Mouse (Mus musculus) limb, embryonic 14.5 days (tissue): Measurements from ENCODE around the gene Sorbs2. TPM values are rescaled to one million over a fixed set of nuclear protein-coding genes. Genes with fewer than 3 reads are reported as not detected.

Experiments used
- ATAC-seq: fragments of 200-750 bp; cut with Nextera tagmentation; 2 replicates; pipeline ENCODE4 v1.8.0; 2017; ENCODE audit warnings: low read depth, moderate number of reproducible peaks, moderate TSS enrichment; ENCODE audit not compliant: low FRiP score
- DNase-seq: peaks from one replicate; pipeline ENCODE4 v3.0.0-alpha.2; 2015; ENCODE audit warnings: low spot score
- H3K27ac ChIP-seq: fragments of 300-500 bp; sonication (generic); replicated peaks from 2 replicates; pipeline ENCODE4 v1.5.1; 2014; ENCODE audit warnings: low read depth, mild to moderate bottlenecking, low read length, moderate library complexity, mixed read lengths
- H3K27me3 ChIP-seq: fragments of 300-500 bp; sonication (generic); 2 replicates; pipeline ENCODE4 v1.6.1; 2014; ENCODE audit warnings: low read length, mixed read lengths; ENCODE audit not compliant: control insufficient read depth, insufficient read depth
- H3K36me3 ChIP-seq: fragments of 300-500 bp; sonication (generic); 2 replicates; pipeline ENCODE4 v1.6.1; 2014; ENCODE audit warnings: mild to moderate bottlenecking, low read length, moderate library complexity, mixed read lengths; ENCODE audit not compliant: control insufficient read depth, insufficient read depth
- H3K4me1 ChIP-seq: fragments of 300-500 bp; sonication (generic); 2 replicates; pipeline ENCODE4 v1.6.1; 2014; ENCODE audit warnings: antibody characterized with exemption, low read length, mixed read lengths; ENCODE audit not compliant: control insufficient read depth, insufficient read depth
- H3K4me2 ChIP-seq: fragments of 300-500 bp; sonication (generic); replicated peaks from 2 replicates; pipeline ENCODE4 v1.6.1; 2014; ENCODE audit warnings: low read depth, mild to moderate bottlenecking, low read length, moderate library complexity; ENCODE audit not compliant: severe bottlenecking
- H3K4me3 ChIP-seq: fragments of 300-500 bp; sonication (generic); replicated peaks from 2 replicates; pipeline ENCODE4 v1.5.1; 2014; ENCODE audit warnings: low read length
- H3K9ac ChIP-seq: fragments of 300-500 bp; sonication (generic); 2 replicates; pipeline ENCODE4 v1.6.1; 2014; ENCODE audit warnings: mild to moderate bottlenecking, low read depth, low read length, moderate library complexity; ENCODE audit not compliant: severe bottlenecking
- H3K9me3 ChIP-seq: fragments of 300-500 bp; sonication (generic); 2 replicates; pipeline ENCODE4 v1.6.1; 2016; ENCODE audit warnings: low read length; ENCODE audit not compliant: control insufficient read depth
- POLR2A ChIP-seq: fragments of 200-500 bp; IDR thresholded peaks from 2 replicates; pipeline ENCODE4 v1.8.0; 2012; ENCODE audit warnings: inconsistent platforms, mild to moderate bottlenecking, moderate library complexity, borderline replicate concordance; ENCODE audit not compliant: insufficient read depth, insufficient read length; ENCODE audit errors: extremely low read depth
- WGBS: fragments of 180-500 bp; shearing (Covaris S2); extraction: QIAGEN DNeasy Blood & Tissue Kit; methylation state at CpG from one replicate; pipeline ENCODE4 v1.1.7; 2014; 5-methylcytosine and 5-hydroxymethylcytosine counted together
- polyA plus RNA-seq, 2 experiments: library from polyadenylated mRNA; depleted of rRNA in 1 of 2; stranded (reverse) in 1 of 2; unstranded in 1 of 2; fragments of >200 nt; fragmentation: Nextera tagmentation in 1 of 2; extraction: Ambion mirVana in 1 of 2; gene quantifications; 2 replicates each; pipeline versions ENCODE4 v1.2.1 to v1.2.3; 2012 to 2014

The Sorbs2 gene
- polyA plus RNA-seq, 2 experiments = 52.7 to 54.1 TPM

GRCm38 (mm10) chr8:45833896-45834295 is 326.3 kb downstream of the Sorbs2 start:
- Histone ChIP-seq H3K4me2 (no peak overlapping the region), H3K9ac (no peak overlapping the region), H3K9me3 (no peaks in the 10 kb centered on the region), H3K27me3 (no peaks in the 10 kb centered on the region), H3K36me3 (no peaks in the 10 kb centered on the region), H3K27ac (no peak overlapping the region), H3K4me1 (no peaks in the 10 kb centered on the region), H3K4me3 (no peak overlapping the region)
- peak; percentile 22 for DNase-seq
- no peak for TF ChIP-seq POLR2A
- 0 out of 2 replicates have a peak, but pooled peaks have one; percentile 26 for ATAC-seq
- WGBS = 73% methylated on average over 2 of the region's 2 CpGs

- Histone ChIP-seq H3K9ac (no peak overlapping the region), H3K4me2 (no peak overlapping the region), H3K27me3 (no peaks in the 10 kb centered on the region), H3K9me3 (no peaks in the 10 kb centered on the region), H3K36me3 (no peaks in the 10 kb centered on the region), H3K27ac (no peak overlapping the region), H3K4me3 (no peak overlapping the region), H3K4me1 (peaks cover 11% of the 10 kb centered on the region; the same call in 1 of the 2 replicates)
- no peak for TF ChIP-seq POLR2A
- ATAC-seq (no peak), DNase-seq (no peak)
- WGBS = 82% methylated on average over 5 of the region's 5 CpGs
Observed at GRCm38 (mm10) chr8:45843306-45843705, 335.7 kb downstream of the Sorbs2 start.

GRCm38 (mm10) chr8:45844097-45844885 is 336.7 kb downstream of the Sorbs2 start:
- 0 out of 2 replicates have a peak, but pooled peaks have one; percentile 44 for ATAC-seq
- TF ChIP-seq POLR2A = no peak
- 72% methylated on average over 6 of the region's 6 CpGs for WGBS

GRCm38 (mm10) chr8:45844911-45845481 is 337.4 kb downstream of the Sorbs2 start:
- DNase-seq = no peak
- TF ChIP-seq POLR2A = no peak

More at GRCm38 (mm10) chr8:45844097-45844885, 336.7 kb downstream of the Sorbs2 start:
- no peak overlapping the region for H3K4me3 ChIP-seq
- H3K4me1 ChIP-seq = peaks cover 11% of the 10 kb centered on the region; the same call in 1 of the 2 replicates
- H3K9me3 ChIP-seq = no peaks in the 10 kb centered on the region
- no peak overlapping the region for H3K4me2 ChIP-seq
- no peak overlapping the region for H3K9ac ChIP-seq
- no peaks in the 10 kb centered on the region for H3K27me3 ChIP-seq
- H3K27ac ChIP-seq = no peak overlapping the region
- H3K36me3 ChIP-seq = no peaks in the 10 kb centered on the region
- DNase-seq = peak; percentile 44

GRCm38 (mm10) chr8:45845906-45846305 is 338.3 kb downstream of the Sorbs2 start:
- peaks cover 11% of the 10 kb centered on the region; the same call in 1 of the 2 replicates for H3K4me1 ChIP-seq
- no peak overlapping the region for H3K4me3 ChIP-seq
- TF ChIP-seq POLR2A = no peak
- no peaks in the 10 kb centered on the region for H3K27me3 ChIP-seq
- H3K4me2 ChIP-seq = no peak overlapping the region
- no peak overlapping the region for H3K27ac ChIP-seq
- no peaks in the 10 kb centered on the region for H3K9me3 ChIP-seq
- H3K9ac ChIP-seq = no peak overlapping the region
- no peaks in the 10 kb centered on the region for H3K36me3 ChIP-seq
- 79% methylated on average over 4 of the region's 4 CpGs for WGBS
- no peak for DNase-seq
- ATAC-seq = no peak

More at GRCm38 (mm10) chr8:45844911-45845481, 337.4 kb downstream of the Sorbs2 start:
- no peak overlapping the region for H3K27ac ChIP-seq
- ATAC-seq = no peak
- H3K36me3 ChIP-seq = no peaks in the 10 kb centered on the region
- no peaks in the 10 kb centered on the region for H3K9me3 ChIP-seq
- H3K4me3 ChIP-seq = no peak overlapping the region
- no peak overlapping the region for H3K9ac ChIP-seq
- H3K4me2 ChIP-seq = no peak overlapping the region
- H3K27me3 ChIP-seq = no peaks in the 10 kb centered on the region
- peaks cover 11% of the 10 kb centered on the region; the same call in 1 of the 2 replicates for H3K4me1 ChIP-seq
- WGBS = 67% methylated on average over 14 of the region's 14 CpGs
